Mouse (Mus musculus): ENCODE results near the gene Ccl12. TPM values are rescaled to one million over a fixed set of nuclear protein-coding genes. Genes with fewer than 3 reads are reported as not detected.

Ccl12 gene
- polyA plus RNA-seq (2014; fragmentation: Nextera tagmentation; extraction: Ambion mirVana) = 0.50 and 0.88 TPM in 2 replicates

DNA sequence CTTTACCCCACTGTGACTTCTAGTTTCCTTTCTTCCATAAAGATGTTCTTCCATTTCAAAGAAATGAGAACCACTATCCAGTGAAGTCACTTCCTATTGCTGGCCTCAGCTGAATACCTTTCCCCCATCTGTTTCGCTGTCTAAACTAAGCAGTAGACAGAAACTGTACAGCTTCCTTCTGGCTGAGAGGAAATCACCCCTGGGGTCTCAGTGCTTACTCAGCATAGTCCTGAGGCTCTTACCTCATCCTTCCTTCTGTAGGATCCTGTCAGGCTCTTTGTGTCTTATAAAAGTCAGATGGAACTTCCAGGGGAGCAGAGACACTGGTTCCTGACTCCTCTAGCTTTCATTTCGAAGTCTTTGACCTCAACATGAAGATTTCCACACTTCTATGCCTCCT is at the start of gene Ccl12:
Gene Ccl12 (plus strand): TSS at position 317 of the 400 bp plus-strand sequence.
- WGBS = 71% methylated on average over 2 of the region's 2 CpGs
- Histone ChIP-seq H3K4me2 (ENCODE audit: low read depth, low read length) (no peak within 1 kb of the TSS), H3K27ac (replicated peaks; ENCODE audit: low read depth, low read length) (no peak within 1 kb of the TSS), H3K36me3 (replicated peaks; ENCODE audit: control insufficient read depth, insufficient read depth, low read depth, low read length) (no peaks in the 10 kb centered on the region), H3K27me3 (ENCODE audit: control insufficient read depth, insufficient read depth, low read length) (no peaks in the 10 kb centered on the region), H3K4me3 (ENCODE audit: low read depth, low read length) (no peak within 1 kb of the TSS), H3K4me1 (ENCODE audit: control insufficient read depth, insufficient read depth, low read length) (no peaks in the 10 kb centered on the region), H3K9me3 (replicated peaks; ENCODE audit: control insufficient read depth, low read length) (no peaks in the 10 kb centered on the region), H3K9ac (replicated peaks; ENCODE audit: low read length) (no peak within 1 kb of the TSS)
- DNase-seq (ENCODE audit: low spot score) (no peak), ATAC-seq (replicated peaks; ENCODE audit: insufficient number of reproducible peaks, low FRiP score, low TSS enrichment, low read depth) (no peak)

DNA sequence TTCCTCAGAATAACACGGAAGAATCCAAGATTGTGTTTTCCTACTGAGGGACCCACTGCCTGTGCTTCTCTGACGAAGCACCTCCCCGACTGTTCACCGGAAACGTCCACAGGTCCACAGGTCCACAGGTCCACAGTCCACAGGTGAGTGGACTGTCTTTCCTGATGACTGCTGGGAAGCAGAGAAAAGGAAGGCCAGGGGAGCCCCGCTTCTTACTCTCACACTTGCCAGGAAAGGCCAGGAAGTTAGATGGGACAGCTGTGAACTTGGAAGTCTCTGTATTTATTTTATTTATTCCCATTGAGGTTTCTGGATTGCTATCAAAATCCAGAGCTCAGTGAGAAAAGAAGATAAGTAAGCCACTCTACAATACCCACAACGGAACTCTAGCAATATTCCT is 47.8 kb upstream of the Ccl12 start:
- DNase-seq (ENCODE audit: low spot score) = no peak
- no peaks in the 10 kb centered on the region for H3K27me3 ChIP-seq (ENCODE audit: control insufficient read depth, insufficient read depth, low read length)
- 88% methylated on average over 7 of the region's 7 CpGs for WGBS

DNA sequence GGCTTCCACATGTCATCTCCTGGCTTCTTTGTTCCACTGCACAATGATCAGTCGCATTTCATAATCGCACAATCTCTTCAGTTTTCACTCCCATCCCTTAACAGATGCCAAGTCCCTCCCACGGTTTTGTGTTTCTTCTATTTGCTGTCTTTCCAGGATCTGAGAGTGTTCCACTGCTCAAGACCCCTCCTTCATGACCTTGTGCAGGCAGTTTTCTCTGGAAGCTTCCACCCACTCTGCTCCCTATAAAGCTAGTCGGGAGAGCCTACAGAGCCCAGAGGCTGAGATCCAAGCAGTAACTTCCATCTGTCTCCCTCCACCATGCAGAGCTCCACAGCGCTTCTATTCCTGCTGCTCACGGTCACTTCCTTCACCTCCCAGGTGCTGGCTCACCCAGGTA is 44.0 kb upstream of the Ccl12 start, which contains the start of gene Ccl11:
Gene Ccl11 (plus strand): TSS at position 178 of the 400 bp plus-strand sequence.
- DNase-seq (ENCODE audit: low spot score) = no peak
- Histone ChIP-seq H3K27me3 (ENCODE audit: control insufficient read depth, insufficient read depth, low read length) (no peaks in the 10 kb centered on the region), H3K36me3 (replicated peaks; ENCODE audit: control insufficient read depth, insufficient read depth, low read depth, low read length) (no peaks in the 10 kb centered on the region), H3K27ac (replicated peaks; ENCODE audit: low read depth, low read length) (no peak within 1 kb of the TSS), H3K9me3 (replicated peaks; ENCODE audit: control insufficient read depth, low read length) (no peaks in the 10 kb centered on the region), H3K4me2 (ENCODE audit: low read depth, low read length) (no peak within 1 kb of the TSS), H3K4me3 (ENCODE audit: low read depth, low read length) (no peak within 1 kb of the TSS), H3K9ac (replicated peaks; ENCODE audit: low read length) (no peak within 1 kb of the TSS), H3K4me1 (ENCODE audit: control insufficient read depth, insufficient read depth, low read length) (no peaks in the 10 kb centered on the region)
- ATAC-seq (replicated peaks; ENCODE audit: insufficient number of reproducible peaks, low FRiP score, low TSS enrichment, low read depth) = no peak
- 86% methylated on average over 6 of the region's 6 CpGs for WGBS

More for the DNA sequence above, 47.8 kb upstream of the Ccl12 start:
- H3K4me2 ChIP-seq (ENCODE audit: low read depth, low read length) = no peak overlapping the region
- no peaks in the 10 kb centered on the region for H3K36me3 ChIP-seq (replicated peaks; ENCODE audit: control insufficient read depth, insufficient read depth, low read depth, low read length)
- no peaks in the 10 kb centered on the region for H3K4me1 ChIP-seq (ENCODE audit: control insufficient read depth, insufficient read depth, low read length)
- no peak overlapping the region for H3K9ac ChIP-seq (replicated peaks; ENCODE audit: low read length)
- no peak overlapping the region for H3K27ac ChIP-seq (replicated peaks; ENCODE audit: low read depth, low read length)
- no peak overlapping the region for H3K4me3 ChIP-seq (ENCODE audit: low read depth, low read length)
- H3K9me3 ChIP-seq (replicated peaks; ENCODE audit: control insufficient read depth, low read length) = no peaks in the 10 kb centered on the region
- ATAC-seq (replicated peaks; ENCODE audit: insufficient number of reproducible peaks, low FRiP score, low TSS enrichment, low read depth) = no peak

DNA sequence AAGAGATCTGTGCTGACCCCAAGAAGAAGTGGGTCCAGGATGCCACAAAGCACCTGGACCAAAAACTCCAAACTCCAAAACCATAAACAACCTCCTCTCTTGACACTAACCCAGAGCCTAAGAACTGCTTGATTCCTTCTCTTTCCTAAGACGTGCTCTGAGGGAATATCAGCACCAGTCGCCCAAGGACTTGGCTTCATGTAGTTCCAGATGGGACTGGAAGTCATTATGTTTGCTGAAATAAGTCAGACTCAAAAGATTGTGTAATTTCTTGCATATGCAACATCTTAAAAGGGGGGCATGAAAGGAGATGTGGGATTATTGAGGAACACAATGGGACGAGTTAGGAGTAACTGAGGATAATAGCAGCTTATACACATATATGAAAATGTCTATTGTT is 39.4 kb upstream of the Ccl12 start:
- no peak overlapping the region for H3K4me3 ChIP-seq (ENCODE audit: low read depth, low read length)
- H3K9me3 ChIP-seq (replicated peaks; ENCODE audit: control insufficient read depth, low read length) = no peaks in the 10 kb centered on the region
- 48% methylated on average over 3 of the region's 3 CpGs for WGBS
- no peaks in the 10 kb centered on the region for H3K36me3 ChIP-seq (replicated peaks; ENCODE audit: control insufficient read depth, insufficient read depth, low read depth, low read length)
- H3K4me2 ChIP-seq (ENCODE audit: low read depth, low read length) = no peak overlapping the region
- no peak overlapping the region for H3K27ac ChIP-seq (replicated peaks; ENCODE audit: low read depth, low read length)
- ATAC-seq (replicated peaks; ENCODE audit: insufficient number of reproducible peaks, low FRiP score, low TSS enrichment, low read depth) (no peak), DNase-seq (ENCODE audit: low spot score) (peak; percentile 55)
- H3K27me3 ChIP-seq (ENCODE audit: control insufficient read depth, insufficient read depth, low read length) = no peaks in the 10 kb centered on the region
- no peaks in the 10 kb centered on the region for H3K4me1 ChIP-seq (ENCODE audit: control insufficient read depth, insufficient read depth, low read length)
- no peak overlapping the region for H3K9ac ChIP-seq (replicated peaks; ENCODE audit: low read length)

DNA sequence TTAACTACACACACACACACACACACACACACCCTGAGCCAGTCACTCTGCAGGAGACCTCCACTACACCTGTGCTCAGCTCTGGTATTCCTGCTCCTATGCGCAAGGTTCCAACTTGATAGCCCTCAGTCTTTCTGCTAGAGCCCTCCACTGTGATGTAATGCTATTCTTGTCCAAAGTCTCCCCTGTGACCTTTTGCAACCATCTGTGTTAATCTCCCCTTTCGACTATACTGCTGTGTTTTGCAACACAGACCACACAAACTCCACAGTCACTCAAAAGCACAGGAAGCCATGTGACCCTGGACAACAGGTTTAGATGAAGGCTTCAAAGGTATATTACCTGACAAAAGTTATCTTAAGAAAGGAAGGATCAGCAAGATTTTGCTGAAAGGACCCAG is 38.2 kb upstream of the Ccl12 start:
- Histone ChIP-seq H3K4me2 (ENCODE audit: low read depth, low read length) (no peak overlapping the region), H3K9me3 (replicated peaks; ENCODE audit: control insufficient read depth, low read length) (no peaks in the 10 kb centered on the region), H3K27ac (replicated peaks; ENCODE audit: low read depth, low read length) (no peak overlapping the region), H3K4me1 (ENCODE audit: control insufficient read depth, insufficient read depth, low read length) (no peaks in the 10 kb centered on the region), H3K36me3 (replicated peaks; ENCODE audit: control insufficient read depth, insufficient read depth, low read depth, low read length) (no peaks in the 10 kb centered on the region), H3K27me3 (ENCODE audit: control insufficient read depth, insufficient read depth, low read length) (no peaks in the 10 kb centered on the region), H3K4me3 (ENCODE audit: low read depth, low read length) (no peak overlapping the region), H3K9ac (replicated peaks; ENCODE audit: low read length) (no peak overlapping the region)
- DNase-seq (ENCODE audit: low spot score) (no peak), ATAC-seq (replicated peaks; ENCODE audit: insufficient number of reproducible peaks, low FRiP score, low TSS enrichment, low read depth) (no peak)
- WGBS = 87% methylated on average over 2 of the region's 2 CpGs

DNA sequence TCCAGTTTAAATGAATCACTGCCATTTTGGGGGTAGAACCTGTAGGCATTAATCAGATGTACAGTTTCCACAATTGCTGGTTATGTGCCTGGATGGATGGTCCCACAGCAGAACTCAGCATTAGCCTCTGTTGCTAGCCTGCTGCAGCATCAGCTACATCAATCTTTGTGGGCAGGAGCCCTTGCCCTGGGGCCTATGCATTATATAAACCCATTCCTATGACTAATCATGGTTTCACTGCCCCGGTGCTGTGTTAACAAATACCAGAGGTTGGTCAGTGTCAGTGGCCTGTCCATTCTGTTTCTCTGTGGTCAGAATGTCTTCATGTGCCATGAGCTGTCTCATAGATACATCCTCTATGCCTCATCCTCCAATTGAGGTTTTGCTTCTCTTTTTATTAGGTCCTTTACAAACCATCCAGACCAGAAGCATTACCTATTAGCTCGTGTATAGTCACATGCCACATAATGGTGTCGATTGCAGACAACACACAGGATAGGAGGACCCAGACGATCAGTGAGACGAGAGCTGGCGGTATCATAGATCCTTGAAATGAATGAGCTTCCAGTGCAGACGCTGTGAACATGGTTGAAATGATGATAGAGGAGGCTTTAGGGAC is 34.6 kb upstream of the Ccl12 start:
- H3K9ac ChIP-seq (replicated peaks; ENCODE audit: low read length) = no peak overlapping the region
- H3K9me3 ChIP-seq (replicated peaks; ENCODE audit: control insufficient read depth, low read length) = no peaks in the 10 kb centered on the region
- no peak overlapping the region for H3K27ac ChIP-seq (replicated peaks; ENCODE audit: low read depth, low read length)
- ATAC-seq (replicated peaks; ENCODE audit: insufficient number of reproducible peaks, low FRiP score, low TSS enrichment, low read depth) (no peak), DNase-seq (ENCODE audit: low spot score) (no peak)
- no peaks in the 10 kb centered on the region for H3K36me3 ChIP-seq (replicated peaks; ENCODE audit: control insufficient read depth, insufficient read depth, low read depth, low read length)
- H3K4me1 ChIP-seq (ENCODE audit: control insufficient read depth, insufficient read depth, low read length) = no peaks in the 10 kb centered on the region
- WGBS = 83% methylated on average over 7 of the region's 7 CpGs
- H3K4me2 ChIP-seq (ENCODE audit: low read depth, low read length) = no peak overlapping the region
- H3K27me3 ChIP-seq (ENCODE audit: control insufficient read depth, insufficient read depth, low read length) = no peaks in the 10 kb centered on the region
- no peak overlapping the region for H3K4me3 ChIP-seq (ENCODE audit: low read depth, low read length)

DNA sequence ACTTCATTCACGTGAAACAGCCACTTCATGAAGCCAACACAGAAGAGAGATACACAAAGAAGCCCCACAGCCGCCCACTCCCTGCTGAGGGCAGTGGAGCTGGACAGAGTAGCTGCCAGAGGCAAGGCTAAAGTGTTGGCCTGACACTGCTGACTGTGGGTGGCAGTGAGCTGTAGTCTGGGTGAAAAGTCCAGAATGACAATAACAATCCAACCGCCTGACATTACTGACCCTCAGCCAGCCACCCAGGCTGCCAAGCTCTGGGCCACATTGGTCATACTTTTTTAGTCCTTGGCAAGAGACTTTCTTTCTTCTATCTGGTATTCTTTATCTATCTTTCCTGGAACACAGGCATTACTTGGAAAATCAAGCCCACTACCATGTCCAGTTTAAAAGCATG is 30.6 kb upstream of the Ccl12 start:
- Histone ChIP-seq H3K27me3 (ENCODE audit: control insufficient read depth, insufficient read depth, low read length) (no peaks in the 10 kb centered on the region), H3K36me3 (replicated peaks; ENCODE audit: control insufficient read depth, insufficient read depth, low read depth, low read length) (no peaks in the 10 kb centered on the region), H3K9me3 (replicated peaks; ENCODE audit: control insufficient read depth, low read length) (no peaks in the 10 kb centered on the region), H3K4me1 (ENCODE audit: control insufficient read depth, insufficient read depth, low read length) (no peaks in the 10 kb centered on the region), H3K27ac (replicated peaks; ENCODE audit: low read depth, low read length) (no peak overlapping the region), H3K9ac (replicated peaks; ENCODE audit: low read length) (no peak overlapping the region), H3K4me3 (ENCODE audit: low read depth, low read length) (no peak overlapping the region), H3K4me2 (ENCODE audit: low read depth, low read length) (no peak overlapping the region)
- no peak for ATAC-seq (replicated peaks; ENCODE audit: insufficient number of reproducible peaks, low FRiP score, low TSS enrichment, low read depth)
- WGBS = 77% methylated on average over 3 of the region's 3 CpGs
- no peak for DNase-seq (ENCODE audit: low spot score)

DNA sequence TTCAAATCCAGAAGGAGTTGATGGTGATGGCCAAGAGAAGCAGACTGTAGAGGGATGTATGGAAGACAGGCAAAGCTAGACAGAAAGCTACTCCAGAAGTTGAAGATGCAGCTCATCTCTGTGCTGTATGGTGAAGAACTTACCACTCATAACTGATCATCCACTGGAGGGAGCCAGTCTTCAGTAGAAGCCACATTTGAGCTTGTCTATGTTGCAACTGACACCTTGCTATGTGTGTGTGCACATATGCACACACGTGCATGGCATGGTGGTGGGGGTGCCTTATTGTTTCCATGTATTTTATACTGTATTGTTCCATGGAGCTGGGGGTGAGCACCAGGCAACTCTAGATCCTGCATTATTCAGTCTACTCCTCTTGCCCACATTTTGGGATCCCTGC is 29.3 kb upstream of the Ccl12 start:
- H3K27me3 ChIP-seq (ENCODE audit: control insufficient read depth, insufficient read depth, low read length) = no peaks in the 10 kb centered on the region
- H3K36me3 ChIP-seq (replicated peaks; ENCODE audit: control insufficient read depth, insufficient read depth, low read depth, low read length) = no peaks in the 10 kb centered on the region
- ATAC-seq (replicated peaks; ENCODE audit: insufficient number of reproducible peaks, low FRiP score, low TSS enrichment, low read depth) (no peak), DNase-seq (ENCODE audit: low spot score) (no peak)
- H3K4me1 ChIP-seq (ENCODE audit: control insufficient read depth, insufficient read depth, low read length) = no peaks in the 10 kb centered on the region
- H3K9ac ChIP-seq (replicated peaks; ENCODE audit: low read length) = no peak overlapping the region
- H3K4me3 ChIP-seq (ENCODE audit: low read depth, low read length) = no peak overlapping the region
- no peaks in the 10 kb centered on the region for H3K9me3 ChIP-seq (replicated peaks; ENCODE audit: control insufficient read depth, low read length)
- no peak overlapping the region for H3K27ac ChIP-seq (replicated peaks; ENCODE audit: low read depth, low read length)
- 89% methylated on average over 1 of the region's 1 CpGs for WGBS
- no peak overlapping the region for H3K4me2 ChIP-seq (ENCODE audit: low read depth, low read length)

Data from embryonic facial prominence, embryonic 11.5 days (tissue).